Mouse (Mus musculus): Measurements from ENCODE around the gene Tprn.
A peak's percentile ranks its signal among the peaks of the same experiment; 100 is the strongest.

Gene Tprn

GRCm38 (mm10) chr2:25262291-25262767, at the start of gene Tprn:
Tprn (plus strand) TSS chr2:25262618.
- peak; percentile 94 for DNase-seq

DNA sequence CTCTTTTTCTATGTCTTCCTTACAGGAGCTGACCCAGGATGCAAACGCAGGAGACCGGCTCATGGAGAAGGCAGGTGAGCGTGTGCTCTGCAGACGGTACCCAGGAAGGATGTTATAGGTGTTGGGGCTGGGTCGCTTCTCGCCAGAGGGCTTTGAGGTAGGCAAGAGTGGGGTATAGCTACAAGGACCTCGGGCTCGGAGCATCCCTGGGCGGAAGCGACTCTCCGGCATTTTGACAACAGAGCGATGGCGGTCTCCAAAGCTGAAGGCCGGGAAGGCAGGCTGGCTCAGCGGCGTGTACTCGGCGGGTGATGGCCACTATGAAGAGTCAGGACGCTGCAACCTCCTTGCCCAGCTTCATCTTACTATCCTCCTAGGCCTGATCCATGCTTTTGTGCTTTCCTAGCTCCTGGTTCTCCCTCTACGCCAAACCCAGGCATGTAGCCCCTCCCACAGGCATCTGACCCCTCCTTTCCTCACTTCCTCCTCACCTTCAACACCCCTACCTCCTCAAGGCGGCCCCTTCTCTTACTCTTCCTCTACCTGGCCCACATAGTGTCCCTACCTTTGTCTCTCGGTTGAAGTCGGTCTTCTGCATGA, 49.1 kb upstream of the Tprn start:
- DNase-seq = no peak

DNA sequence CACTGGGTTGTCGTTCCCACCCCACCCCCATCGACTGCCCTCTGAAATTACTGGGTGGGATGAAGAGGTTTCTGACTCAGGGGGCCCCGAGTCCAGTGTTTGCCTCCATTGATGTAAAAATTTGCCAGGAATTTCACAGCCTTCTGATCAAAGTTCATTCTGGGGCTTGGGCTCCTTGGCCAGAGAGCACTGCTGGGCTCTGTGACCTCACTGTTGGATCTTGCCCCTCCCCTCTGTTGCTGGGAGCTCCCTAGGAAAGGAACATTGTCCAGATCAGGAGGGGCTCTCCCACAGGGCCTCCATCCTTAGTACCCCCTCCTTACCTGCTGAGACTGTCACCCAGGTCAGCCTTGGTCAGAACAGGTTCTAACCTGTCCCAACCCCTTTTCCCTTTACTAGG, 48.0 kb upstream of the Tprn start, which contains the start of gene Stpg3:
Gene Stpg3 (minus strand): TSS at position 194 of the 400 bp plus-strand sequence.
- DNase-seq = no peak

DNA sequence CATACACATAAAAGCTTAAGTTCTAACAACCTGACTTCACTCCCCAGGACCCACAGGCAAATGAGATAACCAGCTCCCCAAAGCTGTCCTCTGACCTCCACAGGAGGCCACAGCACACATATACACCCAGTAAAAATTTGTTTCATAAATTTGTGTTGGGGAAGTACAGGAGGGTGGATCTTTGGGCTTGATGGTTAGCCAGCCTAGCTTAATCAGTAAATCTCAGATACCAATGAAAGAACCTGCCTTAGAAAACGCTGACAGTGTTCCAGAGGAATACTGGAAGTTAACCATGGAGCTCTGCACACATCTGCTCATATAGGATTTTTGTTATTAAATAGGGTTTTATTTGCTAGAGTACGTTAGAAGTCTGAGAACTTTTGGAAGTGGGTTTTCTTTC, 44.8 kb upstream of the Tprn start:
- no peak for DNase-seq

DNA sequence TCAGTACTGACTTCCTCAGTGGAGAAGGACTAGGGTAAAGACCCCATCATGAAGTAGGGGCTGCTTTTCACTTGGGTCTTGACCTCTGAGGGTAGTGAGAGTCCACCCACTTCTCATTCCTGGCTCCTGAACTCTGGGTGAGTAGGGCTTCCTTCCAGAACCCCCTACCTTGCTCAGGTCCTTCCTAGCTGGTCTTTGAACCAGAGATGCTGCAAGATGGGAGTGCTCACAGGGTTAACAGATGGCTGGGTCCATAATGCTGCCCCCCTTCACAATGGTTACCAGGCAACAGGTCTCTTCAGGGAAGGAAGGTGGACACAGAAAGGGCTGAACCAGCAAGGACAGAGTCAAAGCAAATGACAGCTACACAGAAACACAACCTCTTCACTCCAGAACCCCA, 44.0 kb upstream of the Tprn start, which contains the start of gene Fam166a:
Gene Fam166a (plus strand): TSS at position 301 of the 400 bp plus-strand sequence.
- no peak for DNase-seq

DNA sequence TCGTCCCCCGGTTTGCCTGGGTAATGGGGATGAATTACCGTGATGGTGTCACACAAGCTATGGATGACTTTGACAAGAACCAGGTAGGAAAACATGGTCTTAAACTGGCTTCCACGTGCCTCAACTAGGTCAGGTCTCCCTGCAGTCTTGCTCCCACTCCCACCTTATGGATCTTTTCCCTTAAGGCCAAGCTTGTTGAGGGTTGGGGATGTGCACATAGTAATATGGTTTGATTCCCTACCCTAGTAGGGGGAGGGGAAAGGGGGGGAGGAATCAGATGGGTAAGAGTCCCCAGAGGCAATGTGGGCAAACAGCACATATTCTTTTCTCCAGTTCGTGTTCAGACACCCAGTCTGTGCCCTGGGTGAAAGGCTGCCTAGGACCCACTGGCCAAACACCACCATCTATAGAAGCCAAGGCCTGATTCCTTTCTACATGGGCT, 41.1 kb upstream of the Tprn start:
- no peak for DNase-seq

DNA sequence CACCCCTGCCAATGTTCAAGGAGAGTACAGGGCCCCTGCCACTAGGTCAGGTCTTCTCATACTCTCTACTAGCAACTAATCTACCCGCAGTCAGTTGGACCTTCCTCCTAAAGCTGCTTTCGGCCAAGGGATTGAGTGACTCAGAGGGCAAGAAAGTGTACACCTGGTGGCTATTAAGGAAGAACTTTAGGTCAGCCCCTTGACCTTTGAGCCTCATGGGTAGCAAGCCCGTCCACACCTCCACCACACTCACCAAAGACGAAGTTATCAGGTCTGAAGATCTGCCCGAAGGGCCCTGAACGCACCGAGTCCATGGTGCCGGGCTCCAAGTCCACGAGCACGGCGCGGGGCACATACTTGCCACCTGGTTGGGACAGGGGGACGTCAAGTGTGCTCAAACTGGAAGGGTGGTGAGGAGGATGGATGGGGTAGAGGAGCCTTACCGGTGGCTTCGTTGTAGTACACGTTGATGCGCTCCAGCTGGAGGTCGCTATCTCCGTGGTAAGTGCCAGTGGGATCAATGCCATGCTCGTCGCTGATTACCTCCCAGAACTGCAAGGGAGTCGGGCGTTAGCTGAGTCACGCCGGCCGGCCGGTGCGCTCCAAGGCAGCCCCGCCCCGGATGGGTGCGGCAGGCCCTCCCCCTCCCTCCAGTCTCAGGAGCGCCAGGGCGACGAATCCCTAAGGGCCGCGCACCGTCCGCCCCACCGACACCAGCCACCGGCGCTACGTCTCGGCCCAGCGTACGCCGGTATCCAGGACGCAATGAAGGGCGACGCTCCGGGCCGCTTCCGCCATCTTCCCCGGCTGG, 38.5 kb upstream of the Tprn start:
- DNase-seq = peak; percentile 82

DNA sequence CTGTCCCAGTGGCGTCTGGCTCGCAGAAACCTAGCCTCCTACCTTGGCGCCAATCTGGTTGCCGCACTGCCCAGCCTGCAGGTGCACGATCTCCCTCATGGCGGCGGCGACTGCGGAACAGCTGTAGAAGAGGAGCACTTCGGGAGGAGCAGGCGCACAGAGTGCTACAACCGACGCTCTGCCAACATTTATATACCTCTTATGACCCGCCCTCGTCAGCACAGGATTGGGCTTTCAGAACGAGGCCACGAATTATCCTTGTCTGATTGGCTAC, 38.0 kb upstream of the Tprn start, which contains the start of gene Tubb4b:
Gene Tubb4b (minus strand): TSS at position 211 of the 274 bp plus-strand sequence.
- DNase-seq = no peak

GRCm38 (mm10) chr2:25224766-25225752, 37.4 kb upstream of the Tprn start:
- peak; percentile 97 for DNase-seq

GRCm38 (mm10) chr2:25225811-25226379, 36.5 kb upstream of the Tprn start:
- no peak for DNase-seq

GRCm38 (mm10) chr2:25226864-25227263, 35.6 kb upstream of the Tprn start:
- no peak for DNase-seq

DNA sequence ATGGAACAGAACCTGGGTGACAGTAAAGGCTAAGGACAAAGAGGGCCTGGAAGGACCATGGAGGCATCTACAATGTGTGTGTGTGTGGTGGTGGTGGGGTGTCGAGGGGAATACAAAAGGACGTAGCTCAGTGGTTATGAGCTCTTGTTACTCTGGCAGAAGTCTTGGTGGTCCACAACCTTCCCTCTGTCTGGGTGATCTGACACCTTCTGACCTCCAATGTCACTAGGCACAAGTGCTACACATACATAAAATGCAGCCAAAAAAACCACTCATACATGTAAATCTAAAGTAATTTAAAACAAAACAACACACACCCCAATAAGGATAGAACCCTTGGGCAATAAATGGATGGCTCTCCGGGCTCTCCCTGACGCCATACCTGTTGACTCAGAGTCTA, 35.0 kb upstream of the Tprn start:
- DNase-seq = no peak

DNA sequence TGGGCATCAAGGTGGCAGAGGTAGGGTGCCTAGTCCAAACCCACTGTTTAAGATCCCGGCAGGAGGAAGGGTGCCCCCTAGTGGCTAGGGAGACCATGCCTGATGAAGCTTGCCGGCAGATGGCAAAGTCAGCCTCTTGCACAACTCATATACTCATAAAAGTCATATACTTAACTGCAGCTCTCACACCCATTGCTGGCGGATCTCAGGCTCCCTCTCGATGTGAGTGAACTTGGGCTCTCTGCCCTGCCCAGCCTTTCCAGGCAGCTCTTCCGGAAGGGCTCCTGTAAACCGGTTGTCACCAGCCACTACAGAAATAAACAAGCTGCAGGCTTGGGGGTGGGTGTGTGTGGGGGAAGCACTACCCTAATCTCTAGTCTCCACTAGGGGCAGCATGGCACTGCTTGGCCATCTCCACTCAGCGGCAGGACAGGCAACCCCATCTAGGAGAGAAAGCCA, 34.0 kb upstream of the Tprn start:
- peak; percentile 88 for DNase-seq

DNA sequence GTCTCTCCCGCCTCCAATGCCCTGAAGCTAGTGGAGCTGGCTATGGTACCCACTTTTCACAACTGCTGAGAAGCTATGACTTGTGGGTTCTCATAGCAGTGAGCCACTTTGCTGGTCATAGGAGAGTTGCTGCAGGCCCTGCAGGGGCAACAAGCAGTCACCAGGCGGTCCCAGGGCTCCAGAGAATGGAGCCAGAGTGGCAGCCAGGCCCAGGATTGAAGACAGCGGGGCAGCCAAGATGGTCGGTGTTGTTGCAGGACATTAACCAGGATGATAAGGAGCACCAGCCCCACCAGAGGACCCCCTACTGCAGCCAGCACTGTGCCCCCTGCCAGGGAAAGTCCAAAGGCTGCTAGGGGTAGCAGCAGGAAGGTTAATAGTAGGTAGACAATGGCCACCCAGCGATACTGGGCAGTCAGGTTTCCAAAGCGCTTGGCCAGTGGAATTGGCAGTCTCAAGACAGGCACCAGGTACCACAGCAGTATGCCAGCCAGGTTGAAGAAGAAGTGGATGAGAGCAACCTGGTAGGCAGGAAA, 33.4 kb upstream of the Tprn start:
- no peak for DNase-seq

- no peak for DNase-seq
Measured at GRCm38 (mm10) chr2:25229582-25229981, 32.8 kb upstream of the Tprn start.

DNA sequence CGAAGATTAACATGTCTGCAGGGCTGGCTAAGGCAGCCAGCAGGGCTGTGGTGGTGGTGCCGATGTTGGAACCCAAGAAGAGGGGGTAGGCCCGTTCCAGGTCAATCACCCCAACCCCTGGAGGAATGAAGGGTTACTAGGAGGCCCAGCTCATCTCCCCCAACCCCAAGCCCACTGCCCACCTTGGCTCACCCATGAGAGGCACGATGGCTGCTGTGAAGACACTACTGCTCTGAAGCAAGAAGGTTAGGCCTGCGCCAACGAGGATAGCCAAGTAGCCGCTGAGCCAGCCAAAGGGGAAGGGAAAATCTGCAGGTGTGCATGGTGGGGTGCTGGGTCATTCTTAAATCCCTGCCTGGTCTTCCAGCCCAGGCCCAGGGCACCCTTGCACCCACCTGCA, 31.8 kb upstream of the Tprn start:
- DNase-seq = no peak

- DNase-seq = no peak
Measured at GRCm38 (mm10) chr2:25231038-25231437, 31.4 kb upstream of the Tprn start.

GRCm38 (mm10) chr2:25233421-25233820, 29.0 kb upstream of the Tprn start:
- no peak for DNase-seq

DNA sequence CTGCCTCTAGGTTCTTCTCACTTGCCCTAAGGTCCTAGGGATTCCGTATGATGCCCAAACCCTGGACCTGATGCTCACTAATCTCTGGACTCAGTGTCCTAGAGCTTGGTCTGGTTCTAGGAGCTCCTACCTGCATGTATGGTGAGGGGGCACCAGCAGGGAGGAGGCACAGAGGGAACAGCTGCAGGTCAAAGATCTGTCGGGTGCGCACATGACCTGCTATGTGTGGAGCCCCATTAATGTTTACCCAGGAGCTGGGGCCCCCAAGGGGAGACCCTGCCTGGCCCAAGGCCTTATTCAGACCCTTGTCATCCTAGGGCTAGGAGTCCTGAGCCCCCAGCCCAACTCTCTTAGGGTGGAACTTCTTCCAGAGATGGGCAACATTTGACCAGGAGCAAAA, 28.4 kb upstream of the Tprn start, which contains the start of gene Slc34a3:
Gene Slc34a3 (minus strand): TSS at position 315 of the 400 bp plus-strand sequence.
- no peak for DNase-seq

DNA sequence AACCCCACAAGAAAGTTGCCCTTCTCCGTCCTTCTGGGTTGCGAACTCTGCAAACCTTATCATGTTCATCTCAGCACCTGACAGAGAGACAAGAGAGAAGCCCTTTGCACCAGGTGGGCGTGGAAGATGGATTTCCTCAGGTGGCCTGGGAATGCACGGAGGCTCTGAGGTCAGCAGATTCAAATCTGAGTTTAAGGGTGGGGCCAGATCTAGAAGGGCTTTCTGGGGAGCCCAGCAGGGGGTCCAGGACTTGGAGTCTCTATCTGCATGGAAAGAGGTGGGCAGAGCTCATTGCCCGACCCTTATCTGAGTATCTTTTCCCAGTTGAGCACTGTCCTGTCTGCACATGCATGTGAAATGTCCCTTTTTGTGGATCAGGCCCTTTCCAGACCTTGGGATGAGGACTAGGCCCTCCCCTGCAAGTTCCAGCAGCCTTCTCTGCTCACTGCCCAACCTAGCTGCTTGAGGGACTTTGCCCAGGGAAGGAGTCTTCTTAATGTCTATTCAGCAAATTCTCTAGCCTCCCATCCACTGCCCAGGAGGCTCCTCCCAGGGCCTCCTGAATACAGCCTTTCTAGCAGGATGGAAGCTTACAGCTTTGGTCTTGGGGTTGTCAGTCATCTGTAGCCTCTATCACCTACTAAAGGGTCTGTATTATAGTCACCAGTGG, 27.7 kb upstream of the Tprn start:
- no peak for DNase-seq

GRCm38 (mm10) chr2:25236614-25237013, 25.8 kb upstream of the Tprn start, which contains the start of gene Rnf224:
Rnf224 (minus strand) TSS chr2:25236787.
- no peak for DNase-seq

GRCm38 (mm10) chr2:25237522-25237921, 24.9 kb upstream of the Tprn start:
- no peak for DNase-seq
